Mouse (Mus musculus) midbrain, embryonic 15.5 days (tissue): ENCODE results near the gene Csf2ra. TPM values are rescaled to one million over a fixed set of nuclear protein-coding genes. Genes with fewer than 3 reads are reported as not detected.
"Not testable (repeated sequence)": the region's sequence is repeated elsewhere in the genome, so short reads cannot be mapped to it uniquely, and the experiment has no call there.

Experiments used
- ATAC-seq: fragments of 200-750 bp; cut with Nextera tagmentation; replicated peaks from 2 replicates; pipeline ENCODE4 v1.8.0; 2017; ENCODE audit warnings: moderate TSS enrichment
- H3K27ac ChIP-seq: fragments of 300-500 bp; sonication (generic); 2 replicates; pipeline ENCODE4 v1.5.1; 2015; ENCODE audit warnings: mild to moderate bottlenecking, inconsistent platforms
- H3K27me3 ChIP-seq: fragments of 300-500 bp; sonication (generic); replicated peaks from 2 replicates; pipeline ENCODE4 v1.6.1; 2015; ENCODE audit warnings: inconsistent platforms
- H3K36me3 ChIP-seq: fragments of 300-500 bp; sonication (generic); replicated peaks from 2 replicates; pipeline ENCODE4 v1.6.1; 2015; ENCODE audit warnings: inconsistent platforms
- H3K4me1 ChIP-seq: fragments of 300-500 bp; sonication (generic); 2 replicates; pipeline ENCODE4 v1.6.1; 2015; ENCODE audit warnings: inconsistent platforms
- H3K4me2 ChIP-seq: fragments of 300-500 bp; sonication (generic); 2 replicates; pipeline ENCODE4 v1.6.1; 2015; ENCODE audit warnings: inconsistent platforms, mild to moderate bottlenecking, moderate library complexity
- H3K4me3 ChIP-seq: fragments of 300-500 bp; sonication (generic); 2 replicates; pipeline ENCODE4 v1.5.1; 2015; ENCODE audit warnings: mild to moderate bottlenecking, inconsistent platforms
- H3K9ac ChIP-seq: fragments of 300-500 bp; sonication (generic); 2 replicates; pipeline ENCODE4 v1.6.1; 2015; ENCODE audit warnings: mild to moderate bottlenecking, inconsistent platforms
- H3K9me3 ChIP-seq: fragments of 300-500 bp; sonication (generic); 2 replicates; pipeline ENCODE4 v1.6.1; 2016; ENCODE audit warnings: inconsistent platforms
- WGBS: fragments of 180-500 bp; shearing (Covaris S2); methylation state at CpG from one replicate; pipeline ENCODE4 v1.1.7; 2015; ENCODE audit warnings: mixed read lengths; 5-methylcytosine and 5-hydroxymethylcytosine counted together
- polyA plus RNA-seq: library from polyadenylated mRNA; unstranded; fragments of >200 nt; fragmentation: Nextera tagmentation; extraction: Ambion mirVana; gene quantifications from 2 replicates; pipeline ENCODE4 v1.2.1, GENCODE M21; 2015

Gene Csf2ra
- 63.1 and 78.9 TPM in 2 replicates for polyA plus RNA-seq

- peak within 1 kb of the TSS; percentile 93 for H3K27ac ChIP-seq
- peak within 1 kb of the TSS; percentile 46 for H3K9ac ChIP-seq
- WGBS, result 56% methylated on average over 36 of the region's 36 CpGs
- H3K4me3 ChIP-seq, result peak within 1 kb of the TSS; percentile 57
- H3K36me3 ChIP-seq, result no peaks in the 10 kb centered on the region
- H3K27me3 ChIP-seq, result no peaks in the 10 kb centered on the region
- H3K9me3 ChIP-seq, result no peaks in the 10 kb centered on the region
- no peak for ATAC-seq
- peak within 1 kb of the TSS; percentile 71 for H3K4me2 ChIP-seq
- peaks cover 7% of the 10 kb centered on the region; the same call in 1 of the 2 replicates for H3K4me1 ChIP-seq
Measured at GRCm38 (mm10) chr19:61227941-61228701, at the start of gene Csf2ra. Gene Csf2ra (minus strand): TSS chr19:61228429.

- Histone ChIP-seq H3K4me2 (no peak overlapping the region), H3K27me3 (no peaks in the 10 kb centered on the region), H3K36me3 (no peaks in the 10 kb centered on the region), H3K4me1 (no peaks in the 10 kb centered on the region), H3K27ac (no peak overlapping the region), H3K9me3 (no peaks in the 10 kb centered on the region), H3K4me3 (no peak overlapping the region), H3K9ac (no peak overlapping the region)
- 93% methylated on average over 1 of the region's 1 CpGs for WGBS
- ATAC-seq, result no peak
Measured at GRCm38 (mm10) chr19:61275446-61275845, 47.2 kb upstream of the Csf2ra start.

GRCm38 (mm10) chr19:61269141-61269540, 40.9 kb upstream of the Csf2ra start:
- not testable (repeated sequence) for H3K9me3 ChIP-seq, H3K27me3 ChIP-seq, H3K4me2 ChIP-seq, ATAC-seq, H3K4me3 ChIP-seq, H3K4me1 ChIP-seq, H3K36me3 ChIP-seq, H3K9ac ChIP-seq, H3K27ac ChIP-seq
- 40% methylated on average over 11 of the region's 11 CpGs for WGBS

GRCm38 (mm10) chr19:61267141-61267540, 38.9 kb upstream of the Csf2ra start:
- 28% methylated on average over 7 of the region's 7 CpGs for WGBS
- H3K9ac ChIP-seq, result no peak overlapping the region
- H3K27ac ChIP-seq, result no peak overlapping the region
- no peaks in the 10 kb centered on the region for H3K4me1 ChIP-seq
- no peaks in the 10 kb centered on the region for H3K27me3 ChIP-seq
- no peak for ATAC-seq
- no peaks in the 10 kb centered on the region for H3K9me3 ChIP-seq
- H3K36me3 ChIP-seq, result no peaks in the 10 kb centered on the region
- no peak overlapping the region for H3K4me2 ChIP-seq
- no peak overlapping the region for H3K4me3 ChIP-seq

GRCm38 (mm10) chr19:61266651-61267050, 38.4 kb upstream of the Csf2ra start:
- Histone ChIP-seq H3K4me3 (no peak overlapping the region), H3K9me3 (no peaks in the 10 kb centered on the region), H3K4me1 (no peaks in the 10 kb centered on the region), H3K27me3 (no peaks in the 10 kb centered on the region), H3K4me2 (no peak overlapping the region), H3K36me3 (no peaks in the 10 kb centered on the region), H3K27ac (no peak overlapping the region), H3K9ac (no peak overlapping the region)
- 4% methylated on average over 26 of the region's 26 CpGs for WGBS
- no peak for ATAC-seq

GRCm38 (mm10) chr19:61266246-61266615, 38.0 kb upstream of the Csf2ra start:
- WGBS, result 2% methylated on average over 12 of the region's 12 CpGs
- H3K9me3 ChIP-seq, result no peaks in the 10 kb centered on the region

GRCm38 (mm10) chr19:61265349-61266245, 37.4 kb upstream of the Csf2ra start:
- 0 out of 2 replicates have a peak overlapping the region, but pooled peaks have one; percentile 17 for H3K27ac ChIP-seq
- ATAC-seq, result peak; percentile 68

More at GRCm38 (mm10) chr19:61266246-61266615, 38.0 kb upstream of the Csf2ra start:
- ATAC-seq, result no peak
- no peak overlapping the region for H3K9ac ChIP-seq
- no peak overlapping the region for H3K27ac ChIP-seq
- H3K4me2 ChIP-seq, result no peak overlapping the region
- H3K27me3 ChIP-seq, result no peaks in the 10 kb centered on the region
- no peaks in the 10 kb centered on the region for H3K36me3 ChIP-seq
- H3K4me3 ChIP-seq, result no peak overlapping the region
- no peaks in the 10 kb centered on the region for H3K4me1 ChIP-seq

GRCm38 (mm10) chr19:61264933-61265332, 36.7 kb upstream of the Csf2ra start:
- no peak overlapping the region for H3K4me3 ChIP-seq
- H3K4me2 ChIP-seq, result no peak overlapping the region
- no peak overlapping the region for H3K9ac ChIP-seq
- no peaks in the 10 kb centered on the region for H3K27me3 ChIP-seq
- H3K36me3 ChIP-seq, result no peaks in the 10 kb centered on the region
- H3K27ac ChIP-seq, result no peak overlapping the region
- no peaks in the 10 kb centered on the region for H3K4me1 ChIP-seq
- H3K9me3 ChIP-seq, result no peaks in the 10 kb centered on the region
- ATAC-seq, result no peak

More at GRCm38 (mm10) chr19:61265349-61266245, 37.4 kb upstream of the Csf2ra start:
- Histone ChIP-seq H3K27me3 (no peaks in the 10 kb centered on the region), H3K9ac (no peak overlapping the region), H3K4me1 (no peaks in the 10 kb centered on the region), H3K4me2 (no peak overlapping the region), H3K36me3 (no peaks in the 10 kb centered on the region), H3K4me3 (no peak overlapping the region), H3K9me3 (no peaks in the 10 kb centered on the region)
- 27% methylated on average over 3 of the region's 3 CpGs for WGBS

GRCm38 (mm10) chr19:61264227-61264626, 36.0 kb upstream of the Csf2ra start:
- H3K4me2 ChIP-seq, result no peak overlapping the region
- no peaks in the 10 kb centered on the region for H3K9me3 ChIP-seq
- WGBS, result 100% methylated on average over 1 of the region's 1 CpGs
- no peaks in the 10 kb centered on the region for H3K4me1 ChIP-seq
- ATAC-seq, result no peak
- H3K9ac ChIP-seq, result no peak overlapping the region
- no peaks in the 10 kb centered on the region for H3K36me3 ChIP-seq
- no peak overlapping the region for H3K27ac ChIP-seq
- no peaks in the 10 kb centered on the region for H3K27me3 ChIP-seq
- no peak overlapping the region for H3K4me3 ChIP-seq

GRCm38 (mm10) chr19:61261241-61261640, 33.0 kb upstream of the Csf2ra start:
- ATAC-seq, result no peak
- H3K4me3 ChIP-seq, result no peak overlapping the region
- no peaks in the 10 kb centered on the region for H3K36me3 ChIP-seq
- H3K27ac ChIP-seq, result no peak overlapping the region
- H3K4me2 ChIP-seq, result no peak overlapping the region
- no peaks in the 10 kb centered on the region for H3K4me1 ChIP-seq
- 72% methylated on average over 1 of the region's 1 CpGs for WGBS
- no peak overlapping the region for H3K9ac ChIP-seq
- no peaks in the 10 kb centered on the region for H3K27me3 ChIP-seq
- H3K9me3 ChIP-seq, result no peaks in the 10 kb centered on the region

GRCm38 (mm10) chr19:61257733-61258132, 29.5 kb upstream of the Csf2ra start:
- 96% methylated on average over 18 of the region's 18 CpGs for WGBS
- H3K4me3 ChIP-seq, result no peak overlapping the region
- no peak overlapping the region for H3K9ac ChIP-seq
- no peaks in the 10 kb centered on the region for H3K4me1 ChIP-seq
- H3K36me3 ChIP-seq, result no peaks in the 10 kb centered on the region
- no peak overlapping the region for H3K4me2 ChIP-seq
- no peak overlapping the region for H3K27ac ChIP-seq
- no peak for ATAC-seq
- no peaks in the 10 kb centered on the region for H3K27me3 ChIP-seq
- H3K9me3 ChIP-seq, result no peaks in the 10 kb centered on the region

GRCm38 (mm10) chr19:61256166-61256887, 28.1 kb upstream of the Csf2ra start:
- 96% methylated on average over 7 of the region's 7 CpGs for WGBS
- H3K4me1 ChIP-seq, result no peaks in the 10 kb centered on the region

More at GRCm38 (mm10) chr19:61256166-61256887, 28.1 kb upstream of the Csf2ra start:
- Histone ChIP-seq H3K27ac (no peak overlapping the region), H3K9ac (no peak overlapping the region), H3K4me2 (no peak overlapping the region), H3K4me3 (no peak overlapping the region), H3K27me3 (no peaks in the 10 kb centered on the region), H3K36me3 (no peaks in the 10 kb centered on the region), H3K9me3 (no peaks in the 10 kb centered on the region)
- ATAC-seq, result no peak
